Mouse (Mus musculus) layer of hippocampus, adult 6 months (tissue): ENCODE results near the gene Barhl2. TPM values are rescaled to one million over a fixed set of nuclear protein-coding genes. Genes with fewer than 3 reads are reported as not detected.

ENCODE experiments used
- long read RNA-seq, 2 experiments: library from polyadenylated mRNA; unstranded; transcript quantifications; one replicate each; pipeline ENCODE4 v2.0.0; 2019 to 2020
- polyA plus RNA-seq: library from polyadenylated mRNA; unstranded; fragments of <200 nt; fragmentation: Nextera tagmentation; gene quantifications from 2 replicates; pipeline ENCODE4 v1.2.3, GENCODE M21; 2021

Barhl2 gene
- 0.15 and 0.20 TPM in 2 replicates for polyA plus RNA-seq
- long read RNA-seq, experiment 1 = 0 reads
- long read RNA-seq, experiment 2, partial matches to known transcripts = 0 of 1 reads
- long read RNA-seq, experiment 2, other reads (novel, unspliced or antisense) = 0 of 1 reads

GRCm38 (mm10) chr5:106457986-106458476 lies at the start of gene Barhl2:
Gene Barhl2 (minus strand): TSS chr5:106458166.

Other genes starting within 250 kb of the Barhl2 start
- gene Gm17304, start 150.9 kb upstream of the Barhl2 start, polyA plus RNA-seq = not detected in 2 replicates
- 37.9 and 41.0 TPM in 2 replicates for gene Zfp644, start 239.1 kb upstream of the Barhl2 start, polyA plus RNA-seq